Mouse (Mus musculus): ENCODE data around the gene Sart3.

Sart3 gene

DNA sequence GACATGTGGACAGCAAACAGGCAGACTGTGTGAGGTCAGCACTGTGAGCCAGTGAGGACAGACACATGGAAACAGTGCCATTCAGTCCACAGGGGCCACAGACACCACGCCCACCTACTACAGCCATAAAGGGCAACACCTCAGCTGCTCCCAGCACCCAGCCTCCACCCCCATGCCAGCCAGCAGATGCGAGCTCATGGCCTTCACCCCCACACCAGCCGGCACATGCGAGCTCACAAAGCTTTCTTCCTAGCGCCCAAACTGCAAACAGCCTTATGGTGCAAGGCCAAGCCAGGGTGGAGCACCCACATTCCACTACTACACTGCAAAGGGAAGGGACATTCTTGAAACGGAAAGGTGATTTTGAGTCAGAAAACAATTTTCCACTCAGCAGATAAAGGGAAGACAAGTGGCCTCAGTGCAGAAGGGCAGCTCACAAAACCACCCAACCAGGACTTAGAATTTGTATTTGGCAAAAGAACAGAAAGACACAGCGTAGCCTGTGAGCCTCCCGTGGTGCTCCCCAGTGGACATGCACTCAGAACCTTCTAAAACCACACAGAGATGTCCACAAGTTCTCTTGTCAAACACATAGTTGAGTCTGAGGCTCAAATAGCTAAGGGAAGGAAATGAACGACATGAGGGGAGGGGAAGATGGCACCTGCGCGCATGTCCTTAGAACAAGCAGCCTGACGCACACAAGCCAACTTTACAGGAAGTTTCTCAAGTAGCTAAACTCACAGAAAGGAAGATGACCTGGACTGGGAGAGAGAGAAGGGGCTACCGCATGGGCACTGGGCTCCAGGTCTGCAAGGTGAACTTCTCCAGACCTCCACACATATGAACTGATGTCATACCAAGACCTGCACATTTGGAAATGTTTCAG lies 6.4 kb downstream of the Sart3 start:
- no peak for DNase-seq (ENCODE audit: low spot score)

- DNase-seq (ENCODE audit: low spot score): no peak
Observed at GRCm38 (mm10) chr5:113764426-113764825, 7.9 kb downstream of the Sart3 start.

- DNase-seq (ENCODE audit: low spot score): no peak
Observed at GRCm38 (mm10) chr5:113761585-113761984, 10.7 kb downstream of the Sart3 start.

DNA sequence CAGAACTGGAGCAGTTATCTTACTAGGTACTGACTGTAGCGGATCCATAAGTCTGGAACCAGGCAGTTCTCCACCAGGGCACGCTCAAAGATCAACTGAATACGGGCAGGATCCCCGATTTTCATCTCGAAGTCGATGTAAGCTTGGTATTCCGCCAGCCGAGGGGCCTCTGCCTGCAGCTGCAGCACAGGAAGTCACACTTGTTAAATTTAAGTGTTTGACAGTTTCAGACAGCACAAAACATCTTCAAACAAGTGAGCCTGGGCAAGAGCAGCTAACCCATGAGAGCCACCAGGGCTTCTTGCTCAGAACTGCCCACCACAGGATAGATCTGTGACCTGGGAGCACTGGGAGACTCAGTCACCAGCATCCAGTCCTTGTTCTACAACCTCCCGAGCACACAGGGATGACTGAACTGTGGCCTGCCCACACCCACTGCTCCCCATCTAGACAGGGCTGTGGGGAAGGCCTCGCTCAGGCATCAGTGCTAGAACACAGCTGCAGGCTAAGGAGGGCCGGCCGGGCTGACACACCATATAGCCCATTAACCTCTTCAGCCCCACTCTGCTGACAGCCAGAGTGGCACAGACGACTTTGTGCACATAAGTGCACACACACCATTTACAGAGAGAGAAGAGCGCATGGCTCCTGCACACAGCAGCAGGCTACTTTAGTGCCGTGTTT lies 16.8 kb downstream of the Sart3 start:
- DNase-seq (ENCODE audit: low spot score): no peak

- no peak for DNase-seq (ENCODE audit: low spot score)
Observed at GRCm38 (mm10) chr5:113751521-113752157, 20.7 kb downstream of the Sart3 start.

- no peak for DNase-seq (ENCODE audit: low spot score)
Observed at GRCm38 (mm10) chr5:113748556-113749331, 23.6 kb downstream of the Sart3 start.

- peak; percentile 18 for DNase-seq (ENCODE audit: low spot score)
Observed at GRCm38 (mm10) chr5:113747629-113748028, 24.7 kb downstream of the Sart3 start.

DNA sequence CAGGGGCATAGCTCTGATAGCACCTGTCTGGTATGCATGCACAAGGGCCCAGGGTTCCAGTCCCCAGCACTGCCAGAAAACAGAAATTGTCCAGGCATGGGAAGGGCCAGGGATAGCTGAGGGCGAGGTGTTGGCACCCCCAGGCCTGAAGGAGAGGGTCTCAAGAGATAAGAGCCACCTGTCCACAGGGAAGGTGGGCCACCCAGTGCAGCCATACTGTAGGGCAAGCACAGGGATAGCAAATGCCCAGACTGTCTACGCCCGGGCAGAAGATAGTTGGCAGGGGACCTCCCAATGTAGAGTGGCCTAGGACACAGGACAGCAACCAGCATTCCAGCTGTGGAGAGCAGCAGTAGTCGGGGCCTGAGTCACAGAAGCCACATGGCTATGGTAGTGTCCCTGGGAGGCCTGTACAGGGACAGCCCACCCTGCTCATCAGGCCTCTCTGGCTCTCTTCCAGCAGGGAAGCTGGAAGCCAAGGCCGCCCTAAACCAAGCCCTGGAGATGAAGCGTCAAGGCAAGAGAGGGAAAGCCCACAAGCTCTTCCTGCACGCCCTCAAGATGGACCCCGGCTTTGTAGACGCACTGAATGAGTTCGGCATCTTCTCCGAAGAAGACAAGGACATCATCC lies 34.6 kb downstream of the Sart3 start:
- DNase-seq (ENCODE audit: low spot score): no peak

DNA sequence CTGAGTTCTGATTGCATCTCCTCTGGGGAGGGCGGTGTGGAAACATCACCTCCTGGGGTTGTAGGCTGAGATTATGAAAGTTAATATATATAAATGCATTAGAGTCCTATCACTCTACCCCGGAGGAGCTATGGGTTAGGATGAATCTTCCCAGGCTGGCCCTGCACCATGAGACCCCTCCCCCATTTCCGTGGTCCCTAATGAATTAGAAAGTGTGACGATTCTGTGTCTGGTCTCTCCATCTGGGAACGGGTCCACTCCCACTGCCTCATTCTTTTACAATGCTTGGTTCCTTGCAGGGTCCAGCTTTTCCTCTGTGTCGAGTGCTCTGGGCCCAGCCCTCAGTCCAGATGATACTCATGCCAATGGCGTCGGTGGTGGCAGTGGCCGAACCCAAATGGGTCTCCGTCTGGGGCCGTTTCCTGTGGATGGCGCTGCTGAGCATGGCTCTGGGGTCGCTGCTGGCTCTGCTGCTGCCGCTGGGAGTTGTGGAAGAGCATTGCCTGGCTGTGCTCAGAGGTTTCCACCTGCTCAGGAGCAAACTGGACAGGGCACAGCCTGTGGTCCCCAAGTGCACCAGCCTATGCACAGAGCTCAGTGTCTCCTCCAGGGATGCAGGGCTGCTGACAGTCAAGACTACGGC lies 35.7 kb downstream of the Sart3 start:
- no peak for DNase-seq (ENCODE audit: low spot score)

DNA sequence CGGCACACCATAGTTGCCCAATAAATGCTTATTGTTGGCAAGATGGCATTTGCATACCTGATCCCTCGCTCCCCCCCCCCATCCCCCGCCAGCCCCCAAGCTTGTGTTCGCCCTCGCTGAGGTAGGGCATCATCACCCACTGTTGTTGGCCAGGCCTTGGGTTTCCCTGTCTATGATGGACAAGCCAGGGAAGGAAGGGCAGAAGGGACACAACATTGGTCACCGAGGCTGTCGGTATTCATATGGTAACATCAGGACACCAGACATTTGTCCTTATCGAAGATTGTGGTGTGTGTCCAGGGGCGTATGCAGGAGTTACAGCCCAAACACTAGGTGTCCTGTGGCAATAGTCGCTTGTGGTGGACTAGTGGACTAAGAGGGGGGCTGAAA lies 36.2 kb downstream of the Sart3 start:
- no peak for DNase-seq (ENCODE audit: low spot score)

- peak; percentile 100 for DNase-seq (ENCODE audit: low spot score)
Observed at GRCm38 (mm10) chr5:113735345-113736112, 36.8 kb downstream of the Sart3 start, which contains the start of gene Ficd. Gene Ficd, plus strand, starts transcription at chr5:113735803.

DNA sequence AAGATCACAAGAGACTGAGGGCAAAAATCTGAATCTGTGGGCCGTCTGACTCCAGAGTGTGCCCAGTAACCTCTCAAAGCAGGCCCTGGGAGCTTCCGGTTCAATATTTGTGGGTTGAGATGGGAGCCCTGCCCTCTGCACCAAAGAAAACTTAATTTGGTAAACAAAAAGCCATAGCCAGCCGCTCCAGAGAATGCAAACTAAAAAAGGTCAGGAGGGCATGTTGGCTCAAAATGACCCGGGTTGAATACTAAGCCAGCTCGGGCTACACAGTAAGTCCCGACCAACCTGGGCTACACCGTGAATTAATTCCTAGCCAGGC lies 37.3 kb downstream of the Sart3 start:
- DNase-seq (ENCODE audit: low spot score): no peak

- no peak for DNase-seq (ENCODE audit: low spot score)
Observed at GRCm38 (mm10) chr5:113734376-113734775, 37.9 kb downstream of the Sart3 start.

- DNase-seq (ENCODE audit: low spot score): peak; percentile 74
Observed at GRCm38 (mm10) chr5:113732182-113732581, 40.1 kb downstream of the Sart3 start.

DNA sequence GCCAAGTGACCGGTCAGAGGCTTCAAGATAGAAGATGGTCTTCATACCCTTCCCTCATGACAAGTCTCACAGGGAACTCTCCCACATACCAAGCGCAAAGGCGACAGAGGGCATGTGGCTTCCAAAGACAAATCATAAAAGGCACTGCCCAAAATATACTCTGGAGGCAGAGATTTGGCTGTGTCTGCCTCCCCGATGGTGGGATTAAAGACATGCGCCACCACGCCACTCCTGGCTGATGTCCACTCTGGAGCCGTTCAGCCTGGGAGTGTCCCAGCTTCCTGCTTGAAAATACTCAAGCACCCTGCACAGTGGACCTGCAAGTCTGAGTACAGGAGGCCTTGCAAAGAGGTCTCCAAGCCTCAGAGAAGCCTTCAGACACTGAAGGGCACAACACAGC lies 41.1 kb downstream of the Sart3 start:
- no peak for DNase-seq (ENCODE audit: low spot score)

GRCm38 (mm10) chr5:113730641-113731121 lies 41.6 kb downstream of the Sart3 start:
- DNase-seq (ENCODE audit: low spot score): peak; percentile 50

GRCm38 (mm10) chr5:113728691-113729090 lies 43.6 kb downstream of the Sart3 start:
- no peak for DNase-seq (ENCODE audit: low spot score)

GRCm38 (mm10) chr5:113728011-113728410 lies 44.3 kb downstream of the Sart3 start:
- DNase-seq (ENCODE audit: low spot score): no peak

GRCm38 (mm10) chr5:113727238-113727637 lies 45.1 kb downstream of the Sart3 start:
- DNase-seq (ENCODE audit: low spot score): no peak

DNA sequence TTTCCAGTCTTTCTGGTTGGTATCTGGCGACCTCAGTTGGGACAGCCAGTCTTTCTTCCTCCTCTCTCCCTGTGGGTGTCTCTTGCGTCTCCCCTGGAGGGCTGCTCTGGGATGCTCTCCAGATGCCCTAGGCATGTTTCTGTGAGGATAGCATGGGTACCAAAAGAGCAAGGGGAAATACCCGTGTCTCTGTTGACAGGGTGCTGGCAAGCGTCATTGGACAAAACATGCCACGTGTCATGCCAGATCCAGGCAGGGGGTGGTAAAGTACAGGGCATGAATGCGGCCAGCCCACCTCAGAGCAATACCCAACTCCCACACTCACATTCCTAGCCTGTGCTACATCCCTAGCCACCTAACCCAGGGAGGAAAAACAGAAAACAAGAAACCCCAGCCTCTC lies 45.7 kb downstream of the Sart3 start:
- DNase-seq (ENCODE audit: low spot score): no peak
